Mouse (Mus musculus) ES-E14 (cell line): ENCODE data around the gene Chrm4. TPM values are rescaled to one million over a fixed set of nuclear protein-coding genes. Genes with fewer than 3 reads are reported as not detected.

Source experiments
- DNase-seq: peaks from one replicate; pipeline ENCODE4 v3.0.0-alpha.2; 2013; ENCODE audit warnings: low read depth, low spot score
- H3K27ac ChIP-seq: 2 replicates; pipeline ENCODE4 v1.5.1; 2012; ENCODE audit warnings: low read depth, mild to moderate bottlenecking, low read length, moderate library complexity, mixed read lengths; ENCODE audit not compliant: poor library complexity, insufficient read depth, severe bottlenecking
- H3K36me3 ChIP-seq: 2 replicates; pipeline ENCODE4 v1.6.1; 2012; ENCODE audit warnings: mild to moderate bottlenecking, low read length, moderate library complexity, mixed read lengths; ENCODE audit not compliant: control insufficient read depth, poor library complexity, insufficient read depth, severe bottlenecking
- H3K4me1 ChIP-seq, 2 experiments: fragments of 150-350 bp in 1 of 2; sonication (generic) in 1 of 2; 2 replicates each; pipeline ENCODE4 v1.6.1; 2012; ENCODE audit warnings: low read length in 2 of 2, mild to moderate bottlenecking in 1 of 2, mixed read lengths in 1 of 2; ENCODE audit not compliant: control insufficient read depth in 2 of 2, insufficient read depth in 2 of 2, poor library complexity in 1 of 2
- H3K4me3 ChIP-seq, 2 experiments: fragments of 150-350 bp in 1 of 2; sonication (generic) in 1 of 2; 2 replicates each; pipeline ENCODE4 v1.5.1; 2012; ENCODE audit warnings: low read length in 2 of 2, low read depth in 1 of 2, mild to moderate bottlenecking in 1 of 2, mixed read lengths in 1 of 2; ENCODE audit not compliant: insufficient read depth in 1 of 2, poor library complexity in 1 of 2, severe bottlenecking in 1 of 2
- H3K9ac ChIP-seq: 2 replicates; pipeline ENCODE4 v1.6.1; 2012; ENCODE audit warnings: low read depth, mild to moderate bottlenecking, low read length, mixed read lengths; ENCODE audit not compliant: poor library complexity, insufficient read depth, severe bottlenecking
- H3K9me3 ChIP-seq: fragments of 150-350 bp; sonication (generic); 2 replicates; pipeline ENCODE4 v1.6.1; 2012; ENCODE audit warnings: low read depth, mild to moderate bottlenecking, low read length; ENCODE audit not compliant: control insufficient read depth, insufficient read depth
- CHD2 ChIP-seq: IDR thresholded peaks from 2 replicates; pipeline ENCODE4 v1.6.1; 2014; ENCODE audit warnings: mild to moderate bottlenecking, low read depth, low read length, inconsistent platforms
- HCFC1 ChIP-seq: IDR thresholded peaks from 2 replicates; pipeline ENCODE4 v1.6.1; 2012; ENCODE audit warnings: low read length, inconsistent platforms, borderline replicate concordance; ENCODE audit not compliant: insufficient read depth
- MAFK ChIP-seq: IDR thresholded peaks from 2 replicates; pipeline ENCODE4 v1.6.1; 2014; ENCODE audit warnings: mild to moderate bottlenecking, low read depth, low read length, inconsistent platforms; ENCODE audit not compliant: insufficient read depth
- ZC3H11A ChIP-seq: IDR thresholded peaks from 2 replicates; pipeline ENCODE4 v1.6.1; 2012; ENCODE audit warnings: low read depth, mild to moderate bottlenecking, inconsistent platforms, low read length, borderline replicate concordance
- ZNF384 ChIP-seq: IDR thresholded peaks from 2 replicates; pipeline ENCODE4 v1.6.1; 2012; ENCODE audit warnings: low read depth, low read length, inconsistent platforms
- in situ Hi-C, 2 experiments: fragments of 600-800 bp; cut with MboI; formaldehyde crosslinking; loops; one replicate each; pipeline ENCODE4 v1.15.1; 2025; ENCODE audit warnings: low sequenced_read_pairs in 2 of 2, inconsistent platforms in 1 of 2; ENCODE audit not compliant: unreplicated experiment in 2 of 2
- total RNA-seq: library from RNA; depleted of rRNA; stranded (reverse); fragments of 300-350 nt; gene quantifications from 2 replicates; pipeline ENCODE4 v1.2.3, GENCODE M21; 2012

Chrm4 gene
- total RNA-seq, 1 experiment, result 5.6 TPM

DNA sequence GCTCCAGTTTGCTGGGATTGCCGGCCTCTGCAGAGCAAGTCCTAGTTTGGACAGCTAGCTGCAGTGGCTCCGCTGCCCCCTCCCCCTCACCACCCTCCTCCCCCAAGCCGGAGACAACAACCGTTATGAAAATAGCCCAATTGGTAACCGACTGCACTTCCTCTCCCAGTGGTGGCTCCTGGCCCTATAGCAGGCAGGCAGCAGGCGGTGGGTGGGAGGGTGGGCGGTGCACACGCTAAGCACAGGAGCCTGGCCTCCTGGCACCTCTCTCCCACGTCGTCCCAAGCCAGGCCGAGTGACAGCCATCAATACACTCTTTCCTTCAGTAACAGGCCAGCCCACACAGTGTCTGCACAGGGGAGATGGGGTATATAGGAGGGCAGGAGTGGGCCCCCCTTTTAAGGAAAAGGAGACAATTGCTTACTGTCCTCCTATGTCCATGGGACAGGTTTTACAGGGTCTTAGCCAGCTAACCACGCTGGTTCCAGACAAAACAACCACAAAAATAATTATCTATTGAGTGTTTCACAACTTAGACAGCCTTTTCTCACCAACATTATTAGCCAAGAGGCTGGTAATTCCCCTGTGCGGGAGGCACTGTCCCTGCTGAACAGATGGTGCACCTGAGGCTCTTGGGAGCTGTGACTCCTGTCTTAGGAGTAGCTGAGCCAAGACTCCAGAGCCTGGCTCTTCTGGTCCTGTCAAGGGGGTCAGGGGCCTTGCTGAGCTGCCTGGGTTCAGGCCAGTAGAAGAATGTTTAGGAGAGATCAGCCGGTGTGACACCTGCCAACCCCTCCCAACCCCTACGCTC is 23.4 kb downstream of the Chrm4 start:
- no peak overlapping the region; the same call in 1 of the 2 replicates for H3K9ac ChIP-seq
- no peak for DNase-seq
- H3K4me3 ChIP-seq, result no peak overlapping the region
- in situ Hi-C loops, result no loop called here
- no peaks in the 10 kb centered on the region for H3K9me3 ChIP-seq
- peaks cover 2 to 28% of the 10 kb centered on the region in 2 experiments for H3K4me1 ChIP-seq
- peaks cover 2% of the 10 kb centered on the region; the same call in 1 of the 2 replicates for H3K36me3 ChIP-seq
- H3K27ac ChIP-seq, result no peak overlapping the region
- no peak for TF ChIP-seq ZC3H11A
- no peak for TF ChIP-seq MAFK
- TF ChIP-seq HCFC1, result no peak
- TF ChIP-seq ZNF384, result no peak
- TF ChIP-seq CHD2, result no peak

DNA sequence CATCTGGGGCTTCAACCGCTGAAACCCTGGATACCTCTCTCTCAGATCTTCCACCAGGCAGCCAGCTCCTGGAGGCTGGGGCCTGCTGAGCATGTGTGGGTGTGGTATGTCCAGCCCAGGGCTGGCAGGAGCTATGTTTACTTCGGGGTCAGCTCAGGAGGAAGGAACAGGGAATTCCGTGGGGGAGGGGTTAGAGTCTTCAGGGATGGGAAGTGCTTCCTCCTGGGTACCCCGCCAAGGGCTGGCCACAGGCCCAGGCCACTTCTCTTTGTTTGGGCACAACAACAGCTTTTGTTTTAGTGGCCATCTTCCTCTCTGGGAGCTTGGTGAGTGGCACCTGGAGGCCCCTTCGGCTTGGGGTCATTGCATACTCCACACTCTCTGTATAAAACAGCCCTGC is 26.8 kb downstream of the Chrm4 start:
- no peak overlapping the region for H3K4me3 ChIP-seq
- no peak overlapping the region for H3K27ac ChIP-seq

DNA sequence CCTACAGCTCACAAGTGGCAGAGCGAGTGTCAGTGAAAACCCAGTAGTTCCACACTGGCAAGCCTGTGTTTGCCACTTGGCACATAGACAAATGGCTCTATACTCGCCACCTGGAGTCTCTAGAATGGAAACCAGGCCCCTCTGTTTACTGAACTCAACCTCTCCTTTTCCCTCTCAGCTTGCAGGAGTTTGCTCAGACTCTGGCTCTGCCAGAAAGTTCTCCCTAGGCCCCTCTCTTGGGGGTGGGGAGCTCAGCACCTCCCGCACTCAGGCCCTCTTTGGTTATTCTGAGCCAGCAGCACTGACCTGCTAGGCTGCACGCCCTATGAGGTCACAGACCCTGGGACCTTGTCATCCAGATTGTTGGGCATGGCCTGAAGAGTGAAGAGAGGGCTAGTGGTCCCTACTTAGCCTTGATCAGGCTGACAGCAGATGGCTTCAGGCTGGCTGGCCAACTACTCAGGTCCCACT is 28.1 kb downstream of the Chrm4 start:
- Histone ChIP-seq H3K9ac (no peak overlapping the region), H3K27ac (no peak overlapping the region), H3K36me3 (no peaks in the 10 kb centered on the region; the same call in 1 of the 2 replicates), H3K9me3 (no peaks in the 10 kb centered on the region), H3K4me1 (peaks cover 4 to 29% of the 10 kb centered on the region in 2 experiments; a peak in 3 of 4 replicates), H3K4me3 (no peak overlapping the region)
- no peak for DNase-seq
- no peak for TF ChIP-seq HCFC1
- TF ChIP-seq ZC3H11A, result no peak
- TF ChIP-seq MAFK, result no peak
- TF ChIP-seq CHD2, result no peak
- no peak for TF ChIP-seq ZNF384
- in situ Hi-C loops, result no loop called here

More for the DNA sequence above, 26.8 kb downstream of the Chrm4 start:
- no peak for TF ChIP-seq ZC3H11A
- TF ChIP-seq MAFK, result no peak
- no peak for TF ChIP-seq ZNF384
- TF ChIP-seq HCFC1, result no peak
- no peak for TF ChIP-seq CHD2
- peaks cover 2% of the 10 kb centered on the region; the same call in 1 of the 2 replicates for H3K36me3 ChIP-seq
- H3K4me1 ChIP-seq, result peaks cover 2 to 27% of the 10 kb centered on the region in 2 experiments; a peak in 3 of 4 replicates
- no peaks in the 10 kb centered on the region for H3K9me3 ChIP-seq
- in situ Hi-C loops, result no loop called here
- no peak for DNase-seq
- no peak overlapping the region for H3K9ac ChIP-seq

DNA sequence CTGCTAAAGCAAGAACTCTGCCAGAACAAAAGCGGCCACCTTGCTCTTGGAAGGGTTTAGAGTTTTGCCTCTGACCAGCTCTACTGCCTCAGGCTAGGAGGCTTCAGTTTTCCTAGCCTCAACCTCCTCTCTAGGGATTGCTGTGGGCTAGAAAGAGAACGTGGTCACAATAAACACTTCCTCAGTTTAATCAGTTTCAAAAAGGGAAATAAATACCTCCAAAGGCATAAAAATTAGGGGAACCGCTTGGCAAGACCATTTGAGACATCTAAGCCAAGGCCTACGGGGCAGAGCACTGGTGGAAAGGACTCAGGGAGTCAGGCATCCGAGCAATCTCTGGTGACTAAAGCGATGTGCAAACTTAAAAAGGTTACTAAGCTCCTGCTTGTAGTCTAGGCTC is 28.8 kb downstream of the Chrm4 start:
- DNase-seq, result no peak

More for the DNA sequence above, 28.8 kb downstream of the Chrm4 start:
- Histone ChIP-seq H3K36me3 (peaks cover 5% of the 10 kb centered on the region; the same call in 1 of the 2 replicates), H3K27ac (no peak overlapping the region; the same call in 1 of the 2 replicates), H3K9ac (no peak overlapping the region), H3K9me3 (no peaks in the 10 kb centered on the region), H3K4me1 (peaks cover 4 to 30% of the 10 kb centered on the region in 2 experiments; a peak in 3 of 4 replicates), H3K4me3 (no peak overlapping the region)
- TF ChIP-seq HCFC1 (no peak), ZC3H11A (no peak), CHD2 (no peak), MAFK (no peak), ZNF384 (no peak)
- in situ Hi-C loops, result no loop called here
